In genomic region chr17:27506362-27506761, GRCm38 (mm10) we compare ENCODE assay signal across 25 mouse cellular contexts. TPM values are rescaled to one million over a fixed set of nuclear protein-coding genes. Genes with fewer than 3 reads are reported as not detected.
DNase-seq lines count a peak whose midpoint lies in the region; ATAC-seq and TF ChIP-seq lines count a peak whose summit lies in the region.
"Had no signal": no experiment of that assay in that cellular context is flagged by ENCODE, and none has a peak within 500 bp of the region (broad histone marks: within the 10 kb centered on the region; RNA-seq: fewer than 3 reads in every experiment).

No protein-coding gene starts in this region.

- H3K9me3 ChIP-seq in hindbrain, embryonic 10.5 days: no peaks in the 10 kb centered on the region
- H3K9me3 ChIP-seq in hindbrain, postnatal 0 days (ENCODE audit: low read length): no peaks in the 10 kb centered on the region
- H3K9me3 ChIP-seq: embryonic facial prominence, embryonic 12.5 days; heart, embryonic 12.5 days; hindbrain, embryonic 15.5 days; neural tube, embryonic 12.5 days had no signal

- no peak for TF ChIP-seq CTCF in hindbrain, postnatal 0 days (IDR thresholded peaks at IDR 0.05; ENCODE audit: low read depth)

- H3K4me1 ChIP-seq in hindbrain, embryonic 10.5 days (replicated peaks): peaks cover 100% of the 10 kb centered on the region
- 0 out of 2 replicates have a peak, but pooled peaks cover 7% of the 10 kb centered on the region for H3K4me1 ChIP-seq in hindbrain, postnatal 0 days (ENCODE audit: insufficient read depth, low read length)

- H3K27ac ChIP-seq in hindbrain, embryonic 10.5 days: peak overlapping the region; percentile 91
- H3K27ac ChIP-seq in hindbrain, postnatal 0 days: no peak overlapping the region
- H3K27ac ChIP-seq: hindbrain, embryonic 15.5 days; liver, embryonic 14.5 days; macrophage; neural tube, embryonic 12.5 days had no signal

- H3K4me2 ChIP-seq in hindbrain, postnatal 0 days (ENCODE audit: low read depth, low read length): no peak overlapping the region
- H3K4me2 ChIP-seq: heart, embryonic 12.5 days; hindbrain, embryonic 15.5 days; neural tube, embryonic 12.5 days had no signal

- no peak overlapping the region for H3K4me3 ChIP-seq in hindbrain, embryonic 10.5 days
- H3K4me3 ChIP-seq in hindbrain, postnatal 0 days (ENCODE audit: low read length): no peak overlapping the region
- H3K4me3 ChIP-seq: embryonic facial prominence, embryonic 12.5 days; erythroblast, embryonic 14.5 days; heart, embryonic 12.5 days; hindbrain, embryonic 15.5 days; neural tube, embryonic 12.5 days had no signal

- ATAC-seq in hindbrain, postnatal 0 days: no peak
- ATAC-seq in megakaryocyte-erythroid progenitor cell, adult 5-6 weeks (replicated peaks; ENCODE audit: low FRiP score, low TSS enrichment, poor library complexity, severe bottlenecking): no peak

- H3K9ac ChIP-seq in hindbrain, postnatal 0 days (replicated peaks; ENCODE audit: low read length): no peak overlapping the region
- H3K9ac ChIP-seq: embryonic facial prominence, embryonic 12.5 days; heart, embryonic 12.5 days; hindbrain, embryonic 15.5 days; liver, embryonic 14.5 days; neural tube, embryonic 12.5 days had no signal

- no peaks in the 10 kb centered on the region for H3K36me3 ChIP-seq in hindbrain, embryonic 10.5 days
- H3K36me3 ChIP-seq in hindbrain, postnatal 0 days (ENCODE audit: insufficient read depth, low read length): no peaks in the 10 kb centered on the region
- H3K36me3 ChIP-seq: embryonic facial prominence, embryonic 12.5 days; G1E; heart, embryonic 12.5 days; hindbrain, embryonic 15.5 days; neural tube, embryonic 12.5 days had no signal

- H3K27me3 ChIP-seq in hindbrain, embryonic 10.5 days (ENCODE audit: insufficient read depth, poor library complexity, severe bottlenecking): peaks cover 83% of the 10 kb centered on the region
- no peaks in the 10 kb centered on the region for H3K27me3 ChIP-seq in hindbrain, postnatal 0 days (ENCODE audit: insufficient read depth, low read length)

- DNase-seq in cerebellum, adult 11-12 months: peak; percentile 84
- DNase-seq in cerebellum, postnatal 4 days (ENCODE audit: low spot score in 2 of 2): no peak
- DNase-seq in hindbrain, embryonic 10.5 days (ENCODE audit: low spot score): no peak
- DNase-seq in hindbrain, postnatal 0 days (ENCODE audit: low spot score): no peak
- DNase-seq in cerebellum, adult 18-20 months: peak; percentile 72 to 78
- peak; percentile 67 to 71 for DNase-seq in cerebellum, postnatal 36 days
- no peak for DNase-seq in right cerebral cortex, postnatal 14 days
- DNase-seq: adrenal gland, postnatal 36 days; gastrocnemius, postnatal 10 days; heart, adult 11 months; heart, postnatal 14 days; kidney, adult 11 months; kidney, postnatal 10 days; spleen, adult 18-20 months; thymus, postnatal 25 days had no signal

- WGBS in hindbrain, embryonic 10.5 days: 46% methylated on average over 11 of the region's 11 CpGs
- 49% methylated on average over 11 of the region's 11 CpGs for WGBS in hindbrain, postnatal 0 days

RNA-seq across cellular contexts. Expression of gene Grm4, which starts 14.8 kb away (rescaled TPM):
- 2.2 and 4.2 TPM in 2 replicates for polyA plus RNA-seq in hindbrain, embryonic 10.5 days (2016; fragmentation: Nextera tagmentation; extraction: Ambion mirVana)
- total RNA-seq in hindbrain, postnatal 0 days (2014; rRNA removed): 34.3 and 38.8 TPM in 2 replicates
- polyA plus RNA-seq in hindbrain, postnatal 0 days (2015; fragmentation: Nextera tagmentation; extraction: Ambion mirVana): 8.7 and 10.1 TPM in 2 replicates
- not detected in 2 replicates for total RNA-seq in megakaryocyte-erythroid progenitor cell, adult 5-6 weeks (2014; fragmentation: Nextera tagmentation)
- not detected in 2 replicates for total RNA-seq in megakaryocyte-erythroid progenitor cell, adult 5-6 weeks (2017)
- total RNA-seq: monocyte, adult 5-6 weeks had no signal
- polyA plus RNA-seq: erythroblast, embryonic 14.5 days; G1E; macrophage had no signal

RNA-seq across cellular contexts. Expression of gene Hmga1, which starts 49.9 kb away (rescaled TPM):
- polyA plus RNA-seq in hindbrain, embryonic 10.5 days (2016; fragmentation: Nextera tagmentation; extraction: Ambion mirVana): 541 and 748 TPM in 2 replicates
- 142 and 170 TPM in 2 replicates for total RNA-seq in hindbrain, postnatal 0 days (2014; rRNA removed)
- polyA plus RNA-seq in hindbrain, postnatal 0 days (2015; fragmentation: Nextera tagmentation; extraction: Ambion mirVana): 130 and 145 TPM in 2 replicates
- 271 and 334 TPM in 2 replicates for total RNA-seq in megakaryocyte-erythroid progenitor cell, adult 5-6 weeks (2014; fragmentation: Nextera tagmentation)
- total RNA-seq in megakaryocyte-erythroid progenitor cell, adult 5-6 weeks (2017): 97.8 and 182 TPM in 2 replicates

RNA-seq across cellular contexts. Expression of gene AI413582, which starts 59.2 kb away (rescaled TPM):
- polyA plus RNA-seq in hindbrain, embryonic 10.5 days (2016; fragmentation: Nextera tagmentation; extraction: Ambion mirVana): 19.1 and 23.9 TPM in 2 replicates
- total RNA-seq in hindbrain, postnatal 0 days (2014; rRNA removed): 50.2 and 59.6 TPM in 2 replicates
- polyA plus RNA-seq in hindbrain, postnatal 0 days (2015; fragmentation: Nextera tagmentation; extraction: Ambion mirVana): 92.7 and 95.3 TPM in 2 replicates
- 14.3 and 20.0 TPM in 2 replicates for total RNA-seq in megakaryocyte-erythroid progenitor cell, adult 5-6 weeks (2014; fragmentation: Nextera tagmentation)
- 7.0 and 8.7 TPM in 2 replicates for total RNA-seq in megakaryocyte-erythroid progenitor cell, adult 5-6 weeks (2017)

Comparison
In these comparisons a context has a peak if more than half of its experiments do, and no peak if none do; other contexts are left out.
1. DNase-seq: peak in cerebellum, adult 11-12 months (single experiment), cerebellum, adult 18-20 months (2 of 2) and cerebellum, postnatal 36 days (2 of 2); none in cerebellum, postnatal 4 days (0 of 2), hindbrain, embryonic 10.5 days (single experiment), hindbrain, postnatal 0 days (single experiment) and right cerebral cortex, postnatal 14 days (single experiment).
2. RNA of gene Grm4, which starts 14.8 kb away (total RNA-seq): 34.3 to 38.8 TPM in hindbrain, postnatal 0 days; not detected in megakaryocyte-erythroid progenitor cell, adult 5-6 weeks; every median in the first group is over 10 times any median in the second.